Mouse (Mus musculus) layer of hippocampus, adult 2 months (tissue): Measurements from ENCODE around the gene Mbnl2. TPM values are rescaled to one million over a fixed set of nuclear protein-coding genes. Genes with fewer than 3 reads are reported as not detected.

ENCODE experiments used
- DNase-seq, 2 experiments: peaks; one replicate each; pipeline ENCODE4 v3.0.0; 2022; ENCODE audit warnings: low spot score in 2 of 2
- H3K27ac ChIP-seq: fragments of 200-600 bp; 2 replicates; pipeline ENCODE4 v1.8.1; 2022
- H3K4me3 ChIP-seq: fragments of 200-600 bp; 2 replicates; pipeline ENCODE4 v1.8.1; 2022; ENCODE audit warnings: mild to moderate bottlenecking
- CTCF ChIP-seq: fragments of 200-600 bp; conservative IDR thresholded peaks from 2 replicates; pipeline ENCODE4 v1.8.1; 2022; ENCODE audit warnings: antibody characterized with exemption, mild to moderate bottlenecking, moderate library complexity
- total RNA-seq, 2 experiments: library from RNA; stranded (reverse); gene quantifications; 2 replicates each; pipeline ENCODE4 v1.2.3; 2021

Mbnl2 gene
- total RNA-seq, 2 experiments from 2014 or later: 244 to 250 TPM

- no peak for TF ChIP-seq CTCF
- H3K27ac ChIP-seq: 0 out of 2 replicates have a peak overlapping the region, but pooled peaks have one; percentile 25
- DNase-seq: no peak
These were observed 13.9 kb upstream of the Mbnl2 start for GRCm38 (mm10) chr14:120261606-120262005.

GRCm38 (mm10) chr14:120262660-120263379, 12.6 kb upstream of the Mbnl2 start:
- no peak for DNase-seq
- Histone ChIP-seq H3K27ac (no peak overlapping the region), H3K4me3 (no peak overlapping the region)
- TF ChIP-seq CTCF: no peak

More at GRCm38 (mm10) chr14:120261606-120262005, 13.9 kb upstream of the Mbnl2 start:
- H3K4me3 ChIP-seq: no peak overlapping the region

- Histone ChIP-seq H3K27ac (no peak overlapping the region), H3K4me3 (no peak overlapping the region)
- DNase-seq: no peak
- TF ChIP-seq CTCF: peak; percentile 89
These were observed 11.9 kb upstream of the Mbnl2 start for GRCm38 (mm10) chr14:120263380-120264135.

GRCm38 (mm10) chr14:120265886-120266285, 9.6 kb upstream of the Mbnl2 start:
- Histone ChIP-seq H3K27ac (no peak overlapping the region), H3K4me3 (no peak overlapping the region)
- TF ChIP-seq CTCF: no peak
- no peak for DNase-seq

- no peak for DNase-seq
- TF ChIP-seq CTCF: no peak
- Histone ChIP-seq H3K27ac (no peak overlapping the region), H3K4me3 (no peak overlapping the region)
These were observed 8.3 kb upstream of the Mbnl2 start for GRCm38 (mm10) chr14:120267130-120267529.

GRCm38 (mm10) chr14:120270031-120270430, 5.4 kb upstream of the Mbnl2 start:
- Histone ChIP-seq H3K27ac (no peak overlapping the region), H3K4me3 (no peak overlapping the region)
- DNase-seq: no peak
- no peak for TF ChIP-seq CTCF

GRCm38 (mm10) chr14:120270633-120271032, 4.8 kb upstream of the Mbnl2 start:
- no peak overlapping the region for H3K27ac ChIP-seq
- DNase-seq: no peak
- TF ChIP-seq CTCF: no peak

GRCm38 (mm10) chr14:120271096-120271495, 4.4 kb upstream of the Mbnl2 start:
- Histone ChIP-seq H3K4me3 (no peak overlapping the region), H3K27ac (no peak overlapping the region)
- TF ChIP-seq CTCF: no peak
- no peak for DNase-seq

More at GRCm38 (mm10) chr14:120270633-120271032, 4.8 kb upstream of the Mbnl2 start:
- no peak overlapping the region for H3K4me3 ChIP-seq

- Histone ChIP-seq H3K4me3 (no peak overlapping the region), H3K27ac (0 out of 2 replicates have a peak overlapping the region, but pooled peaks have one; percentile 9)
- TF ChIP-seq CTCF: no peak
- DNase-seq: no peak
These were observed 1.7 kb upstream of the Mbnl2 start for GRCm38 (mm10) chr14:120273766-120274165.

GRCm38 (mm10) chr14:120274746-120275145, 723 bp upstream of the Mbnl2 start:
- DNase-seq: no peak
- H3K27ac ChIP-seq: peak overlapping the region; percentile 94
- TF ChIP-seq CTCF: no peak
- H3K4me3 ChIP-seq: peak overlapping the region; percentile 85

- no peak for DNase-seq
- H3K4me3 ChIP-seq: peak overlapping the region; percentile 85
- H3K27ac ChIP-seq: peak overlapping the region; percentile 94
- no peak for TF ChIP-seq CTCF
These were observed 1.0 kb downstream of the Mbnl2 start for GRCm38 (mm10) chr14:120276343-120277080.

- H3K27ac ChIP-seq: peak overlapping the region; percentile 94
- peak overlapping the region; percentile 85 for H3K4me3 ChIP-seq
- no peak for TF ChIP-seq CTCF
- DNase-seq: no peak
These were observed 1.7 kb downstream of the Mbnl2 start for GRCm38 (mm10) chr14:120277081-120277656.
